Mouse (Mus musculus) stomach, postnatal 0 days (tissue): Measurements from ENCODE around the gene Hagh.

ENCODE experiments used
- CTCF ChIP-seq: IDR thresholded peaks from 2 replicates; pipeline ENCODE4 v1.5.1; 2016; ENCODE audit warnings: antibody characterized with exemption, low read depth, mild to moderate bottlenecking, moderate library complexity
- EP300 ChIP-seq: optimal IDR thresholded peaks from 2 replicates; pipeline ENCODE3; 2016; ENCODE audit warnings: antibody characterized with exemption

DNA sequence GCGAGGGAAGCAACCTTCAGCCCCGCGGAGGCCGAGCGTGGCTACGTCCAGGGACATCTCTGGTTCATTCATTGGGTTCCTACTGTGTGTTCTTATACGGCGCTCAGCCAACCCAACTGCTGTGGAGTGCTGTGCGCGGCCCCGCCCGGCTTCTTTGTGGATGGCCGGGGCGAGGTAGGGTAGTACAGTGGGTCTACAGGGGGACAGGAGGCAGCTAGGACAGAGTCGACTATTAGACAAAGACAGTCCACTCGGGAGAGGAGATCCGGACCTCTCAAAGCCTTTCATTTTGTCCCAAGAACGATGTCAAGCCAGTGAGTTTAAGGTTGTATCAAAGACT is 47.0 kb downstream of the Hagh start:
- TF ChIP-seq EP300 (no peak), CTCF (no peak)
